Mouse (Mus musculus): ENCODE results near the gene Prkar1b.

DNA sequence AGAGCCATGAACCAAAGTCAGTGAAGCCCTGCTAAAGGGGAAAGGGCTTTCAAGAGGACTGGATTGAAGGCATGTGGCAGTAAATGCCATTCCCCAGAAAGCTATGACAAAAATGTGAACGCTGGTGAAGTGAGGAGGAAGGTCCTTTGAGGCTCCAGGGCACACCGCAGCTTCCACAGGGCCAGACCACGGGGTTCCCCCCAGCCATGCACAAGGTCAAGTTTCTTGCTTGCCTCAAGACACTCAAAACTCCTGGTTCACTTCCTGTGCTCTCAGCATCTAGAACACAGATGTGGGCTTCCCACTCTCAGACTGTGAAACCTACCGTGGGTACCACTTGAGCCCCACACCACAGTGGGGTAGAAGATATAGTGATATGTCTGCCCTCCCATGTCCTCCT lies 106.3 kb downstream of the Prkar1b start:
- TF ChIP-seq GATA1 (IDR thresholded peaks at IDR 0.05; ENCODE audit: low read length) (no peak), TAL1 (IDR thresholded peaks at IDR 0.05; ENCODE audit: low read length) (no peak)
